Comparison of ENCODE assay signal across 9 mouse cellular contexts in the genomic region with DNA sequence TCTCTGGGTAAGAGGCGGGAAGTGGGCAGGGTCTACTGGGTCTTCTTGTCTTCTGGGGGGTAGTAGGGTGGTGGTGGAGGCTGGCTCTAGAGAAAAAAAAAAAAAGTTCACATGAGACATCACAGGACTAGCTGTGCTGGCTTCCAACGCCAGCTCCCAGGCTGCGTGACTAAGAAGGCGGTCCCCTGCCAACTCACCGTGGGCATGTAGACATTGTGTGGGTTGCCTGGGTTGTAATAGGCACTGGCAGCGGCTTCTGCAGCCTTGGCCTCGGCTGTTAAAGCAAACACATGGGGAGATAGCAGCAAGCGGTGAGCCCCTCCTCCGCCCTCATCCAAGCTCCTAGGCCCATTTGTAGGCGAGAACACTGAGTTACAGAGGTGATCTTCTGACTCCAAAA. TPM values are rescaled to one million over a fixed set of nuclear protein-coding genes. Genes with fewer than 3 reads are reported as not detected.
A peak's percentile ranks its signal among the peaks of the same experiment; 100 is the strongest.
DNase-seq lines count a peak whose midpoint lies in the region; ATAC-seq lines count a peak whose summit lies in the region.
"Had no signal": no experiment of that assay in that cellular context is flagged by ENCODE, and none has a peak within 500 bp of the region (broad histone marks: within the 10 kb centered on the region; RNA-seq: fewer than 3 reads in every experiment).

No protein-coding gene starts in this region.

- H3K4me1 ChIP-seq in hindbrain, embryonic 10.5 days (replicated peaks) = peaks cover 73% of the 10 kb centered on the region
- peaks cover 19% of the 10 kb centered on the region for H3K4me1 ChIP-seq in hindbrain, embryonic 12.5 days
- H3K4me1 ChIP-seq in limb, embryonic 15.5 days = peaks cover 33% of the 10 kb centered on the region

- no peak overlapping the region for H3K4me2 ChIP-seq in hindbrain, embryonic 12.5 days (replicated peaks)
- no peak overlapping the region for H3K4me2 ChIP-seq in limb, embryonic 15.5 days

- H3K9ac ChIP-seq in hindbrain, embryonic 12.5 days = no peak overlapping the region; the same call in 1 of the 2 replicates
- H3K9ac ChIP-seq in limb, embryonic 15.5 days = no peak overlapping the region

- H3K36me3 ChIP-seq in hindbrain, embryonic 10.5 days = peaks cover 58% of the 10 kb centered on the region
- peaks cover 52% of the 10 kb centered on the region for H3K36me3 ChIP-seq in hindbrain, embryonic 12.5 days
- peaks cover 52% of the 10 kb centered on the region for H3K36me3 ChIP-seq in limb, embryonic 15.5 days

- no peak for DNase-seq in hindbrain, embryonic 10.5 days (ENCODE audit: low spot score)
- peak; percentile 50 for DNase-seq in Muller cell, postnatal 12 days (ENCODE audit: inconsistent ontology term)
- DNase-seq in fibroblast of lung, adult 2 months (ENCODE audit: low read depth) = peak; percentile 81
- DNase-seq in lung, postnatal 36 days = no peak
- DNase-seq in testis, postnatal 14 days (ENCODE audit: low spot score) = no peak
- no peak for DNase-seq in urinary bladder, postnatal 14 days (ENCODE audit: low spot score)

- no peaks in the 10 kb centered on the region; the same call in 1 of the 2 replicates for H3K27me3 ChIP-seq in hindbrain, embryonic 10.5 days (ENCODE audit: insufficient read depth, poor library complexity, severe bottlenecking)
- H3K27me3 ChIP-seq in hindbrain, embryonic 12.5 days = no peaks in the 10 kb centered on the region
- H3K27me3 ChIP-seq in limb, embryonic 15.5 days = no peaks in the 10 kb centered on the region

- 79% methylated on average over 10 of the region's 10 CpGs for WGBS in hindbrain, embryonic 10.5 days
- WGBS in hindbrain, embryonic 12.5 days = 72% methylated on average over 10 of the region's 10 CpGs
- WGBS in limb, embryonic 15.5 days = 77% methylated on average over 10 of the region's 10 CpGs

- no peak for ATAC-seq in hindbrain, embryonic 12.5 days (ENCODE audit: low FRiP score)
- no peak for ATAC-seq in limb, embryonic 15.5 days (ENCODE audit: insufficient number of reproducible peaks, low FRiP score, low TSS enrichment, low read depth)
- ATAC-seq: midbrain, embryonic 16.5 days had no signal

- peak overlapping the region; percentile 49 for H3K4me3 ChIP-seq in hindbrain, embryonic 10.5 days
- H3K4me3 ChIP-seq in hindbrain, embryonic 12.5 days = no peak overlapping the region
- no peak overlapping the region for H3K4me3 ChIP-seq in limb, embryonic 15.5 days

- H3K27ac ChIP-seq in hindbrain, embryonic 10.5 days = peak overlapping the region; percentile 88
- no peak overlapping the region for H3K27ac ChIP-seq in hindbrain, embryonic 12.5 days
- peak overlapping the region; percentile 55; the same call in 1 of the 2 replicates for H3K27ac ChIP-seq in limb, embryonic 15.5 days

- no peaks in the 10 kb centered on the region for H3K9me3 ChIP-seq in hindbrain, embryonic 10.5 days
- no peaks in the 10 kb centered on the region; the same call in 1 of the 2 replicates for H3K9me3 ChIP-seq in hindbrain, embryonic 12.5 days (replicated peaks)
- H3K9me3 ChIP-seq in limb, embryonic 15.5 days = no peaks in the 10 kb centered on the region

RNA-seq across cellular contexts. Expression of gene Unc13d, which starts 1.8 kb away (rescaled TPM):
- 3.1 and 4.5 TPM in 2 replicates for polyA plus RNA-seq in hindbrain, embryonic 10.5 days (2016; fragmentation: Nextera tagmentation; extraction: Ambion mirVana)
- polyA plus RNA-seq in hindbrain, embryonic 12.5 days (2016; fragmentation: Nextera tagmentation; extraction: Ambion mirVana) = 1.6 and 1.7 TPM in 2 replicates
- 6.5 and 8.8 TPM in 2 replicates for polyA plus RNA-seq in limb, embryonic 15.5 days (2015; fragmentation: Nextera tagmentation; extraction: Ambion mirVana)

RNA-seq across cellular contexts. Expression of gene Wbp2, which starts 7.3 kb away (rescaled TPM):
- polyA plus RNA-seq in hindbrain, embryonic 10.5 days (2016; fragmentation: Nextera tagmentation; extraction: Ambion mirVana) = 98.1 and 128 TPM in 2 replicates
- polyA plus RNA-seq in hindbrain, embryonic 12.5 days (2016; fragmentation: Nextera tagmentation; extraction: Ambion mirVana) = 90.7 and 97.7 TPM in 2 replicates
- 61.6 and 75.5 TPM in 2 replicates for polyA plus RNA-seq in limb, embryonic 15.5 days (2015; fragmentation: Nextera tagmentation; extraction: Ambion mirVana)

RNA-seq across cellular contexts. Expression of gene Trim47, which starts 47.5 kb away (rescaled TPM):
- polyA plus RNA-seq in hindbrain, embryonic 10.5 days (2016; fragmentation: Nextera tagmentation; extraction: Ambion mirVana) = 3.1 and 4.3 TPM in 2 replicates
- polyA plus RNA-seq in hindbrain, embryonic 12.5 days (2016; fragmentation: Nextera tagmentation; extraction: Ambion mirVana) = 4.4 and 5.3 TPM in 2 replicates
- polyA plus RNA-seq in limb, embryonic 15.5 days (2015; fragmentation: Nextera tagmentation; extraction: Ambion mirVana) = 31.2 and 42.4 TPM in 2 replicates

RNA-seq across cellular contexts. Expression of gene Unk, which starts 49.4 kb away (rescaled TPM):
- polyA plus RNA-seq in hindbrain, embryonic 10.5 days (2016; fragmentation: Nextera tagmentation; extraction: Ambion mirVana) = 47.7 and 51.3 TPM in 2 replicates
- polyA plus RNA-seq in hindbrain, embryonic 12.5 days (2016; fragmentation: Nextera tagmentation; extraction: Ambion mirVana) = 48.8 and 49.1 TPM in 2 replicates
- 34.7 and 35.1 TPM in 2 replicates for polyA plus RNA-seq in limb, embryonic 15.5 days (2015; fragmentation: Nextera tagmentation; extraction: Ambion mirVana)

RNA-seq across cellular contexts. Expression of gene Trim65, which starts 51.4 kb away (rescaled TPM):
- polyA plus RNA-seq in hindbrain, embryonic 10.5 days (2016; fragmentation: Nextera tagmentation; extraction: Ambion mirVana) = 1.8 and 2.0 TPM in 2 replicates
- 2.2 and 2.3 TPM in 2 replicates for polyA plus RNA-seq in hindbrain, embryonic 12.5 days (2016; fragmentation: Nextera tagmentation; extraction: Ambion mirVana)
- 4.1 and 4.5 TPM in 2 replicates for polyA plus RNA-seq in limb, embryonic 15.5 days (2015; fragmentation: Nextera tagmentation; extraction: Ambion mirVana)

Comparison
In these comparisons a context has a peak if more than half of its experiments do, and no peak if none do; other contexts are left out.
1. DNase-seq: peak in Muller cell, postnatal 12 days (single experiment) and fibroblast of lung, adult 2 months (single experiment); none in hindbrain, embryonic 10.5 days (single experiment), lung, postnatal 36 days (single experiment), testis, postnatal 14 days (single experiment) and urinary bladder, postnatal 14 days (single experiment).